Mouse (Mus musculus) mature B cell (primary cell): ENCODE results near the gene Gpkow.
"Not testable (repeated sequence)": the region's sequence is repeated elsewhere in the genome, so short reads cannot be mapped to it uniquely, and the experiment has no call there.

Source experiments
- in situ Hi-C: fragments of 300-500 bp; cut with MboI; formaldehyde crosslinking; loops from 2 replicates; pipeline ENCODE4 v1.14.3; 2019

Gene Gpkow

GRCm38 (mm10) chrX:7688321-7688720 is 8.6 kb upstream of the Gpkow start:
- in situ Hi-C loops = loop anchor here (25.0 kb wide), 1 partner anchor 251 kb away; no protein-coding TSS in a partner anchor

- in situ Hi-C loops = loop anchor here (25.0 kb wide), 1 partner anchor 253 kb away; no protein-coding TSS in a partner anchor
Measured at GRCm38 (mm10) chrX:7690486-7690885, 6.4 kb upstream of the Gpkow start.

GRCm38 (mm10) chrX:7692862-7693261 is 4.1 kb upstream of the Gpkow start:
- in situ Hi-C loops = loop anchor here (25.0 kb wide), 1 partner anchor 256 kb away; no protein-coding TSS in a partner anchor

GRCm38 (mm10) chrX:7696520-7696919 is 411 bp upstream of the Gpkow start:
- in situ Hi-C loops = loop anchor here (25.0 kb wide), 1 partner anchor 259 kb away; no protein-coding TSS in a partner anchor

GRCm38 (mm10) chrX:7713764-7714134 is 16.8 kb downstream of the Gpkow start:
- in situ Hi-C loops = not testable (repeated sequence)

GRCm38 (mm10) chrX:7714135-7714899 is 17.4 kb downstream of the Gpkow start, which contains the start of gene Wdr45:
Gene Wdr45, plus strand, starts transcription at chrX:7714333.
- in situ Hi-C loops = not testable (repeated sequence)

GRCm38 (mm10) chrX:7716058-7716457 is 19.1 kb downstream of the Gpkow start:
- in situ Hi-C loops = not testable (repeated sequence)

GRCm38 (mm10) chrX:7721514-7722281 is 24.8 kb downstream of the Gpkow start, which contains the start of gene Gm45208:
Gene Gm45208, plus strand, starts transcription at chrX:7722245.
- in situ Hi-C loops = no loop called here

- in situ Hi-C loops = no loop called here
Measured at GRCm38 (mm10) chrX:7722282-7722611, 25.3 kb downstream of the Gpkow start.

- in situ Hi-C loops = no loop called here
Measured at GRCm38 (mm10) chrX:7722691-7723090, 25.8 kb downstream of the Gpkow start.

GRCm38 (mm10) chrX:7724135-7724534 is 27.2 kb downstream of the Gpkow start:
- in situ Hi-C loops = no loop called here

- in situ Hi-C loops = no loop called here
Measured at GRCm38 (mm10) chrX:7725841-7726240, 28.9 kb downstream of the Gpkow start.

- in situ Hi-C loops = no loop called here
Measured at GRCm38 (mm10) chrX:7727176-7727575, 30.2 kb downstream of the Gpkow start.

GRCm38 (mm10) chrX:7728215-7728921 is 31.4 kb downstream of the Gpkow start, which contains the start of gene Praf2:
Gene Praf2, plus strand, starts transcription at chrX:7728439.
- in situ Hi-C loops = no loop called here

- in situ Hi-C loops = no loop called here
Measured at GRCm38 (mm10) chrX:7728922-7729265, 32.0 kb downstream of the Gpkow start.

GRCm38 (mm10) chrX:7733571-7734156 is 36.7 kb downstream of the Gpkow start:
- in situ Hi-C loops = no loop called here

- in situ Hi-C loops = no loop called here
Measured at GRCm38 (mm10) chrX:7739336-7740081, 42.6 kb downstream of the Gpkow start.

GRCm38 (mm10) chrX:7740082-7740819 is 43.3 kb downstream of the Gpkow start:
- in situ Hi-C loops = no loop called here

GRCm38 (mm10) chrX:7741103-7741502 is 44.2 kb downstream of the Gpkow start:
- in situ Hi-C loops = no loop called here

GRCm38 (mm10) chrX:7743470-7743869 is 46.5 kb downstream of the Gpkow start:
- in situ Hi-C loops = no loop called here
